Mouse (Mus musculus) lung, adult 2 months (tissue): Measurements from ENCODE around the gene Fgf6.

Source experiments
- CTCF ChIP-seq: fragments of 200-500 bp; IDR thresholded peaks from 2 replicates; pipeline ENCODE4 v1.5.1; 2011; ENCODE audit warnings: mild to moderate bottlenecking, low read length, control low read depth; ENCODE audit not compliant: insufficient read depth
- POLR2A ChIP-seq: fragments of 200-500 bp; IDR thresholded peaks from 2 replicates; pipeline ENCODE4 v1.6.1; 2011; ENCODE audit warnings: low read depth, mild to moderate bottlenecking, control low read depth, low read length, borderline replicate concordance; ENCODE audit errors: extremely low read depth

GRCm38 (mm10) chr6:127011947-127012535, 3.3 kb upstream of the Fgf6 start:
- TF ChIP-seq CTCF (no peak), POLR2A (no peak)
